Mouse (Mus musculus) lung, embryonic 15.5 days (tissue): ENCODE measurements around the gene Slc35a3. TPM values are rescaled to one million over a fixed set of nuclear protein-coding genes. Genes with fewer than 3 reads are reported as not detected.
"Not testable (repeated sequence)": the region's sequence is repeated elsewhere in the genome, so short reads cannot be mapped to it uniquely, and the experiment has no call there.

Experiments
- ATAC-seq: fragments of 200-750 bp; cut with Nextera tagmentation; 2 replicates; pipeline ENCODE4 v1.8.0; 2017; ENCODE audit warnings: moderate number of reproducible peaks, borderline replicate concordance; ENCODE audit not compliant: low FRiP score, low TSS enrichment; ENCODE audit errors: extremely low read depth
- H3K27ac ChIP-seq: fragments of 300-500 bp; sonication (generic); 2 replicates; pipeline ENCODE4 v1.5.1; 2015; ENCODE audit warnings: moderate library complexity, mild to moderate bottlenecking, inconsistent platforms
- H3K27me3 ChIP-seq: fragments of 300-500 bp; sonication (generic); 2 replicates; pipeline ENCODE4 v1.6.1; 2015; ENCODE audit warnings: inconsistent platforms
- H3K36me3 ChIP-seq: fragments of 300-500 bp; sonication (generic); 2 replicates; pipeline ENCODE4 v1.6.1; 2015; ENCODE audit warnings: inconsistent platforms
- H3K4me1 ChIP-seq: fragments of 300-500 bp; sonication (generic); 2 replicates; pipeline ENCODE4 v1.6.1; 2015; ENCODE audit warnings: inconsistent platforms
- H3K4me2 ChIP-seq: fragments of 300-500 bp; sonication (generic); 2 replicates; pipeline ENCODE4 v1.6.1; 2015; ENCODE audit warnings: inconsistent platforms, mild to moderate bottlenecking, moderate library complexity
- H3K4me3 ChIP-seq: fragments of 300-500 bp; sonication (generic); 2 replicates; pipeline ENCODE4 v1.5.1; 2015; ENCODE audit warnings: mild to moderate bottlenecking, inconsistent platforms
- H3K9ac ChIP-seq: fragments of 300-500 bp; sonication (generic); 2 replicates; pipeline ENCODE4 v1.6.1; 2015; ENCODE audit warnings: inconsistent platforms
- H3K9me3 ChIP-seq: fragments of 300-500 bp; sonication (generic); 2 replicates; pipeline ENCODE4 v1.6.1; 2016; ENCODE audit warnings: inconsistent platforms
- whole genome bisulfite sequencing: fragments of 180-500 bp; shearing (Covaris S2); methylation state at CpG from one replicate; pipeline ENCODE4 v1.1.7; 2015; 5-methylcytosine and 5-hydroxymethylcytosine counted together
- polyA plus RNA-seq: library from polyadenylated mRNA; unstranded; fragments of >200 nt; fragmentation: Nextera tagmentation; extraction: Ambion mirVana; gene quantifications from 2 replicates; pipeline ENCODE4 v1.2.1, GENCODE M21; 2015

Gene Slc35a3
- polyA plus RNA-seq, result 13.2 and 13.3 TPM in 2 replicates

DNA sequence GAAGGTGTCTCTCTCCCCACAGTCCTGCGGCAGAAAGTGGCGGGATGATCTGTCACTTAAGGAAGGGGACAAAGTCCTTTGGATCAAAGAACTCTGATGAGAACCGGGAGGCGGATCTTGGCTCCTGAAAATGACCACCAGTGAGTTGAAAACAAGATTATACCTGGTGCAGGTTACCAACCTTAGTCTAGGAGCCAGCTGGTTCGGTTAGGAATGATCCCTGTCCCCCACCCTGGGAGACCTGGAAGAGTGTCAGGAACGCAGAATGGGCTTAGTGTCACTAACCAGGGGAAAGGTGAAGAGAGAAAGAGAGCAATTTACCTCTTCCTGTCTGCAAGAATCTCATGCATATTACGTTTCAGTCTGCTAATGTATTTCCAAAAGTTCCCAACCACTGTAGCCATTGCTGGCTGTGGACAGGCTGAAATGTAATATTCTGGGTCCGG, at the start of gene Slc35a3:
Gene Slc35a3, minus strand, starts transcription at position 396 of the 446 bp plus-strand sequence.
- WGBS, result 2% methylated on average over 8 of the region's 8 CpGs
- peak within 1 kb of the TSS; percentile 88 for H3K4me3 ChIP-seq
- H3K9ac ChIP-seq, result peak within 1 kb of the TSS; percentile 90
- H3K9me3 ChIP-seq, result no peaks in the 10 kb centered on the region
- peak; percentile 11; the same call in 1 of the 2 replicates for ATAC-seq
- no peaks in the 10 kb centered on the region for H3K36me3 ChIP-seq
- H3K27me3 ChIP-seq, result no peaks in the 10 kb centered on the region
- H3K4me1 ChIP-seq, result peaks cover 14% of the 10 kb centered on the region
- H3K4me2 ChIP-seq, result peak within 1 kb of the TSS; percentile 88
- peak within 1 kb of the TSS; percentile 76 for H3K27ac ChIP-seq

DNA sequence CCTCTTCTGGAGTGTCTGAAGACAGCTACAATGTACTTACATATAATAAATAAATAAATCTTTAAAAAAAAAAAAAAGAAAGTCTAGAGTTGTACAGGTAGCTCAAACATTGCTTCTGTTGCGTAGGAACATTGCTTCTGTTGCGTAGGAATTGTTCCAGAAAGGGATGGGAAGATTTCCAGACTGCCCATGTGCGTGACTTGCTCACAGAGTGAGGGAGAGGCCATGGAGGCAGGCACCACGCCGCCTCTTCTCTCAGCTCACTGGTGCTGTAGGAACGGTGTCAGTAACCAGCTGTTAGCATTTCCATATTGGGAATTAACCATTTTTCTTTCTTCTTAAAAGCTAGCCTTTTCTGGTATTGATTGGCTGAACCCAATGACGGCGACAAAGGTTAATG, 40.2 kb upstream of the Slc35a3 start:
- no peaks in the 10 kb centered on the region for H3K4me1 ChIP-seq
- H3K27me3 ChIP-seq, result no peaks in the 10 kb centered on the region
- no peak overlapping the region for H3K4me3 ChIP-seq
- no peak overlapping the region for H3K27ac ChIP-seq
- H3K9ac ChIP-seq, result no peak overlapping the region
- ATAC-seq, result no peak
- no peaks in the 10 kb centered on the region for H3K9me3 ChIP-seq
- WGBS, result 87% methylated on average over 8 of the region's 8 CpGs
- peaks cover 18% of the 10 kb centered on the region for H3K36me3 ChIP-seq
- no peak overlapping the region for H3K4me2 ChIP-seq

DNA sequence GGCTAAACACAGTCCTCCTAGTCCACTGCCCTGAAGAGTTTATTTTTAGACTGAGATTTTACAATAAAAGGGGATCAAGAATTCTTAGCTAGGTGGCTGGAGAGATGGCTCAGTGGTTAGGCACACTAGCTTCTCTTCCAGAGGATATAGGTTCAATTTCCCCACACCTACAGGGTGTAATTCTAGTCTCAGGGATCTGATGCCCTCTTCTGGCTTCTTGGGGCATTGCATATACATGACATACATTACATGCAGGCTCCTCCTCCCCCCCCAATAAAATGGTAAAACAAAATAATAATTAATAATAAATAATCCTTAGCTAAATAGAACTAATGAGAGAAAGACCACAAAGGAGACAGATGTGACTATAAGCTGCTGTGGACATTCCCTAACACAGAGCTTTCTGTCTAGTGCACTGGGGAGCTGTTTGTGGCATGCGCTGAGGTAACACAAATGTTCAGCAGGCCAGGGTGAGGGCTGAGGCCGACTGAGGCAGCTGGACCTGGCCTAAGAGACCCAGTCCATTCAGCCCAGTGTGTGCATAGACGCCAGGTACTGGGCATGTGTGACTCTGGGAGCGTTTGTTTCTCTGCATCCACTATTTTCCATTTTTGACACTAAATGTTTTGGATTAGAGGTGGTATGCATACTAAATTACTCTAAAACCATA, 38.7 kb upstream of the Slc35a3 start:
- no peaks in the 10 kb centered on the region for H3K9me3 ChIP-seq
- H3K27ac ChIP-seq, result no peak overlapping the region
- H3K4me1 ChIP-seq, result no peaks in the 10 kb centered on the region
- H3K4me3 ChIP-seq, result no peak overlapping the region
- ATAC-seq, result no peak
- no peaks in the 10 kb centered on the region for H3K27me3 ChIP-seq
- 79% methylated on average over 4 of the region's 4 CpGs for WGBS
- no peak overlapping the region for H3K9ac ChIP-seq
- H3K36me3 ChIP-seq, result peaks cover 15% of the 10 kb centered on the region; the same call in 1 of the 2 replicates
- H3K4me2 ChIP-seq, result no peak overlapping the region

DNA sequence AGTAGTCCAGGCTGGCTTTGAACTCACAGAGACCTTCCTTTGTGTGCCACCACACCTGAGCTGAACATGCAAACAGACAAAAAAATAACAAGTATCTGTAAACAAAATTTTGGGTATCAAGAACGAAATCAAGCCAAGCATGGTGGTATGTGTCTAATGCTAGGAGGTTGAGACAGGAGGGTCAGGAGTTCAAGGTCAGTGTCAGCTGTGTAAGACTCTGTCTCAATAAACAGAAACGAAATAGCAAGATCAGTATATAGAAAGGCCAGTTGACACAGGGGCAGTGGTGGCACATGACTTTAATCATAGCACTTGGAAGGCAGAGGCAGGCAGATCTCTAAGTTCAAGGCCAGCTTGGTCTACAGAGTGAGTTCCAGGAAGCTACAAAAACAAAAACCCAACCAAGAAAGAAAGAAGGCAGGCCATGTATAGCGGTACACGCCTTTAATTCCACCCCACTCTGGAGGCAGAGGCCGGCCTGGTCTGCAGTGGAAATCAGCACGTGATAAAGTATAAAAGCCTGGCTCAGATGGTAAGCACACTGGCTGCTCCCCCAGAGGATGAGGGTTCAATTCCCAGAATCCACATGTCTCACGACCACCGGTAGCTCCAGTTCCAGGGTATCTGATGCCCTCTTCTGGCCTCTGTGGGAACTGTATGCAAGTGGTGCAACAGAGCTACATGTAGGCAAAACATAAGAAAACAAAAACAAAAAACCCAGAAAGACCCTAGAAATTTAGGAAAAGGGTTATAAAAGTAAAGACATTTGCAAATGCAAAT, 36.0 kb upstream of the Slc35a3 start:
- no peak overlapping the region for H3K9ac ChIP-seq
- no peaks in the 10 kb centered on the region for H3K4me1 ChIP-seq
- H3K36me3 ChIP-seq, result peaks cover 19% of the 10 kb centered on the region
- H3K9me3 ChIP-seq, result no peaks in the 10 kb centered on the region
- H3K27ac ChIP-seq, result no peak overlapping the region
- no peak overlapping the region for H3K4me3 ChIP-seq
- ATAC-seq, result no peak
- H3K27me3 ChIP-seq, result no peaks in the 10 kb centered on the region
- no peak overlapping the region for H3K4me2 ChIP-seq
- 57% methylated on average over 8 of the region's 8 CpGs for WGBS

DNA sequence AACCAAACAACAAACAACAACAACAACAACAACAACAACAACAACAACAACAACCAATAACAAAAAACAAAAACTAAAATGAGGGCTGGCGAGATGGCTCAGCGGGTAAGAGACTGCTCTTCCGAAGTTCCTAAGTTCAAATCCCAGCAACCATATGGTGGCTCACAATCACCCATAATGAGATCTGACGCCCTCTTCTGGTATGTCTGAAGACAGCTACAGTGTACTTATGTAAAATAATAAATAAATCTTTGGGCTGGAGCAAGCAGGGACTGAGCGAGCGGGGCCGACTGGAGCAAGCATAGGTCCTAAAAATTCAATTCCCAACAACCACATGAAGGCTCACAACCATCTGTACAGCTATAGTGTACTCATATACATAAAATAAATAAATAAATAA, 35.0 kb upstream of the Slc35a3 start:
- H3K36me3 ChIP-seq, result peaks cover 19% of the 10 kb centered on the region
- H3K4me3 ChIP-seq, H3K27ac ChIP-seq, H3K9ac ChIP-seq, ATAC-seq, H3K4me1 ChIP-seq, H3K4me2 ChIP-seq, H3K9me3 ChIP-seq, H3K27me3 ChIP-seq: not testable (repeated sequence)
- WGBS, result 93% methylated on average over 7 of the region's 7 CpGs

DNA sequence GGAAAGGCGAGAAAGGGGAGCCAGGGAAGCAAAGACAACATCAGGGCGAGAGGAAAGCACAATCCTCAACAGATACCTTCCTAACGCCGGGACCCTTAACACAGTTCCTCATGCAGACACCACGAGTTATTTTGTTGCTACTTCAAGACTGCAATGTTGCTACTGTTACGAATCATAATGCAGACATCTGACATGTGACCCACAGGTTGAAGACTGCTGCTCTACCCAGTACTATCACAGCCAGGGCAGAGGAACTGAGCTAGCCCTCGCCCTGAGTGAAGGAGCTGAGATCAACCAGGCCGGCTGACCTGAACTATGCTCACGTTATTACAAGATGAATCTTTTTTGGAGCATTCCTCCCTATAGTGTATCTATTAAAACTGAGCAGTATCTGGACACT, 28.3 kb upstream of the Slc35a3 start:
- no peak overlapping the region for H3K9ac ChIP-seq
- H3K4me2 ChIP-seq, result no peak overlapping the region
- no peaks in the 10 kb centered on the region for H3K4me1 ChIP-seq
- no peak overlapping the region for H3K27ac ChIP-seq
- WGBS, result 69% methylated on average over 9 of the region's 9 CpGs
- H3K27me3 ChIP-seq, result no peaks in the 10 kb centered on the region
- H3K36me3 ChIP-seq, result peaks cover 5% of the 10 kb centered on the region
- no peaks in the 10 kb centered on the region for H3K9me3 ChIP-seq
- no peak overlapping the region for H3K4me3 ChIP-seq
- 0 out of 2 replicates have a peak, but pooled peaks have one; percentile 14 for ATAC-seq

DNA sequence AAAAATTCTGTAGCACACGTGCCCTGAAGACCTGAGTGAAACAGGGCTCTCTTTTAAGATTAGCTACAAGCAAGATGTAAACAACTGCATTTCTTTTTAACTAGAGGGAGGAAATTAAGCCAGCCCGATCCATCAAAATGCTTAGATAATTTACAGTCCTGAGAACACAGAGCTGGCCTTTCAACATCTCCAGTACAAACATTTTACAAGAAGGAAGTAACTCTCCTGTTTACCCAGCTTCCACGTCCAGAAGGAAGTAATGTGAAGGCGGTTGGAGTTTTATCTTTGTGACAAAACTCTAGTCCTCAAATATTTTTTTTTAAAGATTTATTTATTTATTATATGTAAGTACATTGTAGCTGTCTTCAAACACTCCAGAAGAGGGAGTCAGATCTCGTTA, 27.5 kb upstream of the Slc35a3 start:
- H3K4me1 ChIP-seq, result no peaks in the 10 kb centered on the region
- H3K9ac ChIP-seq, result no peak overlapping the region
- ATAC-seq, result no peak
- no peak overlapping the region for H3K4me3 ChIP-seq
- no peak overlapping the region for H3K4me2 ChIP-seq
- no peaks in the 10 kb centered on the region for H3K27me3 ChIP-seq
- no peak overlapping the region for H3K27ac ChIP-seq
- peaks cover 5% of the 10 kb centered on the region for H3K36me3 ChIP-seq
- WGBS, result 42% methylated on average over 5 of the region's 5 CpGs
- no peaks in the 10 kb centered on the region for H3K9me3 ChIP-seq

DNA sequence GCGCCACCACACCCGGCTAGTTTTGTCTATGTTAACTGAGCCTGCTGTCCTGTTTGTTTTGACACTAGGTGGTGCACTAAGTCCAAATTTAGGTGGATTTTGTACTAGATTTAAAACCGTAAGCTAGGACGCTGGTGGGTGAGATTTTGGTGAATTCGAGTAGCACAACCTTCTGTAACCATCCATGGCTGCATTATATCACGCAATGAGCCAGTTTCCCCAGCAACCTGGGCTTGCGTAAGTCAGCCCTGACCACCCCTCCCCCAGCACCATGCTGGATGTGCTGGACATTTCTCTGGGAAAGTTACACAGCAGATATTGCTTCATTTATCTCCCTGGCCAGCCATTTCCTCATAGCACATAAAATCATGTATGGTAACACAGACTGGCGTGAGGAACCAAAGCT, 24.7 kb upstream of the Slc35a3 start:
- Histone ChIP-seq H3K36me3 (no peaks in the 10 kb centered on the region), H3K4me1 (no peaks in the 10 kb centered on the region), H3K4me2 (no peak overlapping the region), H3K27ac (no peak overlapping the region), H3K9me3 (no peaks in the 10 kb centered on the region), H3K4me3 (no peak overlapping the region), H3K9ac (no peak overlapping the region), H3K27me3 (no peaks in the 10 kb centered on the region)
- no peak for ATAC-seq
- WGBS, result 66% methylated on average over 8 of the region's 8 CpGs

DNA sequence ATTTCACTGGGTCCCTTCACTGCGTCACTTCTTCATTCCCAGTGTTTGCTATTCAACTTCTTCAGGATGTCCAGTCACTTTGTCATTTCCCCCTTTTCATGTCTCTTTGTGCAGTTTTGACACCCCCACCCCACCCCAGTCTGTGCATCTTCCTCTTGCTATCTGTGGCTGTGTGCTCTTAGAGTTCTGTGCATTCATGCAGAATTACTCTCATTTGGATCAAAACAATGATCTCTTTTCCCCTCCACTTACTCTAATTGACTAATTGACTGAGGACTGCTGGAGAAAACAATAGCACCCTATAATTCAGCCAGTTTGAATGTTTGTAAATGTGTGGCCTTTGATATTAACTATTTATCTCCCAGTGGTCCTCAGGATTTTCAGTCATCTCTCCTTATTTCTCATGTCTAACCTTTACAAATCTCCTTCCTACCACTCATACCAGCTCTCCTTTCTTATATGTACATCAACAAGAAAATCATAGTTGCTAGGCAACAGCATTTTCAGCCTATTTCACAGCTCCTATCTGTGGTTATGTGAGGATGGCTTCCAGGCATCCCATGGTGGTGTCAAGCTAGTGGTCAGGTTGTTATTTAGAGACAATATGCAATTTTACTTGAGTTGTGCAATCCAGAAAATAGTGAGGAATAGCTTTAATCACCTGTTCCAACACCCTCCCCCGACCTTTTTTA, 17.0 kb upstream of the Slc35a3 start:
- no peak overlapping the region for H3K4me2 ChIP-seq
- H3K4me1 ChIP-seq, result peaks cover 4% of the 10 kb centered on the region; the same call in 1 of the 2 replicates
- H3K27ac ChIP-seq, result no peak overlapping the region
- H3K9ac ChIP-seq, result no peak overlapping the region
- WGBS, result 59% methylated on average over 2 of the region's 2 CpGs
- H3K36me3 ChIP-seq, result no peaks in the 10 kb centered on the region
- no peaks in the 10 kb centered on the region for H3K27me3 ChIP-seq
- no peak for ATAC-seq
- no peaks in the 10 kb centered on the region for H3K9me3 ChIP-seq
- no peak overlapping the region for H3K4me3 ChIP-seq

DNA sequence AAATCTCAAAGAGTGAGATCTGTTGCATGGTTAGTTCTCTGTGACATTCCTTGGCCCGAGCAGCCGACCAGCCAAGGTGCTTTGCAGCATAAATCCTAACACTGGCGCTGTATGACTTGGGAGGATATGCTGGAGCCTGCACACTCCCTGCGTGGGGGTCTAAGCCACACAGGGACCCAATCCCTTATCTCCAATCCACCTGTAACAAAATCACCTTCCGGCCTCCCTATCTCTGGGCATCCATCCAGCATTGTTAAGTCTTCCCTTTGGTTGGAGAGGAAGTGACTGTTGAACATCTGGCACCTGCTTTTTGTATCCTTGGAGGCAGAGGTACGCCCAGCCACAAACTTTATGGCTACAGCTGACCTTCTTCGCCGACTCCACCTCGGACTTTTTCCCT, 14.2 kb upstream of the Slc35a3 start:
- Histone ChIP-seq H3K9me3 (no peaks in the 10 kb centered on the region), H3K27me3 (no peaks in the 10 kb centered on the region), H3K27ac (no peak overlapping the region), H3K4me3 (no peak overlapping the region), H3K4me2 (no peak overlapping the region), H3K4me1 (peaks cover 4% of the 10 kb centered on the region; the same call in 1 of the 2 replicates), H3K9ac (no peak overlapping the region), H3K36me3 (no peaks in the 10 kb centered on the region)
- ATAC-seq, result no peak
- WGBS, result 38% methylated on average over 9 of the region's 9 CpGs

DNA sequence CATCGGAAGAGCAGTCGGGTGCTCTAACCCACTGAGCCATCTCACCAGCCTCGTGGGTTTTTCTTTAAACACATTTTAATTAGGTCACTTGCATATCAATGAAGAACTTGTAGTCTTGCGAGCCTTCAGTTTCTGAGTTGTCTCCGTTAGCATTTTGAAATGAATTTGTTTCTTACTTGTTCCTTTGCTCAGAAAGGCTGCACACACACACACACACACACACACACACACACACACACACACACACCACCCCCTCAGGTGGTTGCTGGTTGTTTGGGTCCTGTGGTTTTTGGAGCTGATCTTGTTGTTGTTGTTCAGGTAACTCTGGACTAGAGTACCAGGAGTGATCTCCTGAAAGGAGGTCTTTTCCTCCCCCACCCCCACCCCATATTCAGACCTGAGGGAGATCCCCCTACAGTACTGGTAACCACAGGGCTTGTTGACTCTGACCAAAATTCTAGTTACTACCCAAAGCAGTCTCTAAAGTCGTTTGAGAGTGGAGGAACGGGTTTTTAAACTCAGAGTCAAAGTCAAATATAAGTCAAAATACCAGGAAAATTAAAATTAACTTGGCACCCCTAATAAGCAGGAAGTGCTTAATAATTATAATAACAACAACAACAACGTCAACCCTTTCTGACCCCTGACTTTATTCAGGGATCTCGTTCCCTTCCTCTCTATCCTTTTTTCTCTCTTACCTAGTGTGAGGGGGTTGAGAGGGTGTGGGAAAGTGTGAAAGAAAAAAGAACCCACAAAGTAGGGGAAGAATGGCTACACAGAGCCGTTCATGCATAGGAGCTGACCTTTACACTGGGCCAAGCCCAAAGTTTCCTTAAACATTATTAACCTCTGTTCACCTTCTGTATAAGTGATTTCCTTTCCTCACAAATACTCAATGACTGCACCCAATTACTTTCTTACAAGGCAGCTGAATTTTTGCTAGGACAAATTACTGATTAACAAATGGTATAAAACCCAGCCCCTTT, 11.2 kb upstream of the Slc35a3 start:
- ATAC-seq, result no peak
- Histone ChIP-seq H3K27me3 (no peaks in the 10 kb centered on the region), H3K4me3 (no peak overlapping the region), H3K9ac (no peak overlapping the region), H3K4me1 (peaks cover 4% of the 10 kb centered on the region; the same call in 1 of the 2 replicates), H3K27ac (no peak overlapping the region), H3K9me3 (no peaks in the 10 kb centered on the region), H3K36me3 (no peaks in the 10 kb centered on the region), H3K4me2 (no peak overlapping the region)
- WGBS, result 55% methylated on average over 10 of the region's 10 CpGs
